Mouse (Mus musculus) right cerebral cortex, postnatal 25 days (tissue): ENCODE data around the gene Tmem185a.
"Not testable (repeated sequence)": the region's sequence is repeated elsewhere in the genome, so short reads cannot be mapped to it uniquely, and the experiment has no call there.

Source experiments
- DNase-seq: peaks from one replicate; pipeline ENCODE4 v3.0.0; 2022

The Tmem185a gene

DNA sequence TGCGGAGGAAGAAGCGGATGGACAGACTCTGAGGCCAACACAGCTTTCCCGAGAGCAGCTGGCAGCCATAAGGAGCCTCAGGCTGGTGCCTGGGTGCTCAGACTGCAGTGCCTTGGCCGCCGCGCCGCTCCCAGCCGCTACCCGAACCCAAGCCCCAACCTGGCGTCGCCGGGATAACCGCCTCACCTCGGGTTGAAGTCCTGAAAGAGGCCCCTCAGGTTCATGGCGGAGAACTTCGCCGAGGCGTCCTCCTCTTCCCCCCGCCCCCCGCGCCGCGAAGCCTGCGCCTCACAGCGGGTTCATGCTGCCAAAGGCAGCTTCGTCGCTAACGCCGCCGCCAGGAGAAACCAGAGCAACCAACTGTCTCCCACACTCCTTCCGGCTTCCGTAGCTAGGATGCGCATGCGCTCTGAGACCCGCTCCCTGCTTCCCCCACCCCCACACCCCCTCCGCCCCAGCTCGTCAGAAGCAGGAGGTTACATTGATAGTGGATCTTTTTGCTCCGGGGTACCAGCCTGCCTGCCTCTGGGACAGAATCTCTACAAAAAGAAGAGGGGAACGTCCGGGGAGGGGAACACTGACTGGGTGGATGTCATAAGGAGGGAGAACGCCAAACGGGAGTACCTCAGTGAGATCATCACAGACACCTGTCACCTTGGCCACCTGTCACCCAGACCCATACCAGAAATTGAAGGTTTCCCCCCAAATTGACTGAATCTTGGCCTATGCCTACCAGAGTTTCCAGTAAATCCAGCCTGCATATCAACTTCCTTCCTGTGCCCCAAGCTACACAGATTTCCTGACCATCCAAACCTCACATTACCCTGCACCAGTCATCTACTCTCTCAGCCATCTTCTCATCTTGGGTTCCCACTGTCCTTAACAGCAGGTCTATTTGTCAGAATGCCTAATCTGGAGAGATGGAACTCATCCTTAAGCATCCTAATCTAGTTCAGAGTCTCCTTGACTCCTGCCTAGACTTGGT is at the start of gene Tmem185a:
TSS of gene Tmem185a (minus strand) at position 389 of the 985 bp plus-strand sequence.
- DNase-seq, result peak; percentile 82

GRCm38 (mm10) chrX:70514413-70514812 is 37.4 kb upstream of the Tmem185a start:
- not testable (repeated sequence) for DNase-seq

DNA sequence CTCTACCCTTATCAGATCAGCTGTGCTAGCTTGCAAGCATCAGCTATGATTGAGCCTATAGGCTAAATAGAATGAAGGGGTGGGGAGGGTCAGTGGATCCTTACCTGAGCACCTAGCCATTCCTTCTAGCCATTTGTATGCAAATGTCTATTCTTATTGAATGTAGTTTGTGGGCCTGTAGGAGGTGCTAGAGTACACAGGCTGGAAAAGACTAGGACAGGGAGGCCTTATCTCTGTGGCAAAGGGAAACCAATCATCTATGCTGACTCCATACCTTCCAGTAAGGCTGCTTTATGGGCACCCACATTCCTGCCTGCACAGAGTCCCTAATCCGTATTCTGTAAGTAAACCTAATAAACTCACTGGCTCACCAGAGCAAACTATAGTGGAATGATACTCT is 10.3 kb upstream of the Tmem185a start:
- not testable (repeated sequence) for DNase-seq

GRCm38 (mm10) chrX:70482154-70482553 is 5.2 kb upstream of the Tmem185a start:
- DNase-seq, result no peak

DNA sequence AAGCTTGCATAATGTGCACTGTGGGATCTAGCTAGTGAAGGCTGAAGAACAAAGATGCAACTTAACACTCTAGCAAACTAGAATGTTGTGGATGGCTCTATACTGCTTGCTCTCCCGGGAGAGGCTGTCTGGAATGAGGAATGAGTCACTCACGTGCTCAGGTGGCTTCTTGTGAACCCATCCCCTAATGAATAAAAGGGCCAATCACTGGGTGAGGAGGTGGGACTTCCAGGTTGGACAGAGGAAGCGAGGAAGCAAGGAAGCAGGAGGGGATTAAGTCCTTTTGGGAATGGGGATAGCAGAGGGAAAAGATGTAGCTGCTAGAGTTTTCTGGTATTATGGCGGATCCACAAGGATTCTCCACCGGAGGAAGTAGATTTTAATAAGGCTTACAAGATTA is 1.7 kb upstream of the Tmem185a start:
- DNase-seq, result no peak

DNA sequence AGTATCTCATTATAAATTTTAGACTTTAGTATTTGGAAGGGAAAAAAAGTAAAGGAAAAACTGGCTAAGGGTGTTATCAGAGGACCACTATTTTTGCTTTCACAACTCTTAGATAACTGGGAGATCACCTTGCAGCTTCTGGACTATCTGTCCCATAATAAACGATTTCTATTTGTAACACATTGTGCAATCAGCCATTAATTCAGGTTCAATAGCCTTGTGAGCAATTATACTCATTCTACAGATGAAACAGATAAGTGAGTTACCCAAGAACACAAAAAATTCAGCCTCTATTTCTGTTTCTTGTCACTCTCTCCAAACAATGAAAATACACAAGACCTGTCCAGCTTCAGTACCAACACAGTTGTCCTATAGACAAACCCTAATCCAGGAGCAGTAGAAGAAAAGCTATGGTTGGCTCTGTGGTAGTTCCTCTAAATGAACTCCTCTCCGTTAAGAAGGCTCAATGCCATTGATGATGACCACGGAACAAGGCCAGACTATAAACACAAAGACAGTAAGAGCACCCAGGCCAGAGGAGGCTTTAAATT is 1.7 kb downstream of the Tmem185a start:
- no peak for DNase-seq

GRCm38 (mm10) chrX:70466897-70467296 is 10.1 kb downstream of the Tmem185a start:
- no peak for DNase-seq

- no peak for DNase-seq
These were observed 11.5 kb downstream of the Tmem185a start for GRCm38 (mm10) chrX:70465489-70465888.

- DNase-seq, result peak; percentile 10
These were observed 13.4 kb downstream of the Tmem185a start for GRCm38 (mm10) chrX:70463621-70464020.

GRCm38 (mm10) chrX:70452359-70452758 is 24.6 kb downstream of the Tmem185a start:
- DNase-seq, result not testable (repeated sequence)

DNA sequence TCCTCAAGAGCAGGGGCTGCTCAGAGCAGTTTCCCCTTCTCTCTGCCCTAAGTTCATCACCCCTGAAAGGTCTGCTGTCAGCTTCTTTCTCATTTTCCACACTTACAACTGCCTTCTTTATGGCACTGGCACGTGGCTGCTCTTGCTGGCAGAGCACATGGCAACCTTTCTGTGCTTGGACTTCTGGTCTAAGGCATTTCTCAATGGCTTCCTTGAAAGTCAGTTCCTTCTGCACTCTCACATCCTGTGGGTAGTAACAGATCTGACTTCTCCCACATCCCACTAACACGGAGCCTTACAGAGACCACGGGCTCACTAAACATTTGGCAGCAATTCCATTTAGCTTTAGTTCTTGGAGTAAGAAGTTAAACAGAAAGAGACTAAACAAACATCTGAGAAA is 51.5 kb downstream of the Tmem185a start:
- not testable (repeated sequence) for DNase-seq
